Mouse (Mus musculus) adrenal gland, adult (tissue): ENCODE data around the gene Capns1.
"Not testable (repeated sequence)": the region's sequence is repeated elsewhere in the genome, so short reads cannot be mapped to it uniquely, and the experiment has no call there.

Experiments
- DNase-seq, 2 experiments: peaks; one replicate each; pipeline ENCODE4 v3.0.0; 2022 to 2023; ENCODE audit warnings: low spot score in 1 of 2; ENCODE audit not compliant: inconsistent age in 2 of 2

The Capns1 gene

GRCm38 (mm10) chr7:30202895-30203690 lies 4.5 kb upstream of the Capns1 start:
- DNase-seq: peak; percentile 79 to 89

DNA sequence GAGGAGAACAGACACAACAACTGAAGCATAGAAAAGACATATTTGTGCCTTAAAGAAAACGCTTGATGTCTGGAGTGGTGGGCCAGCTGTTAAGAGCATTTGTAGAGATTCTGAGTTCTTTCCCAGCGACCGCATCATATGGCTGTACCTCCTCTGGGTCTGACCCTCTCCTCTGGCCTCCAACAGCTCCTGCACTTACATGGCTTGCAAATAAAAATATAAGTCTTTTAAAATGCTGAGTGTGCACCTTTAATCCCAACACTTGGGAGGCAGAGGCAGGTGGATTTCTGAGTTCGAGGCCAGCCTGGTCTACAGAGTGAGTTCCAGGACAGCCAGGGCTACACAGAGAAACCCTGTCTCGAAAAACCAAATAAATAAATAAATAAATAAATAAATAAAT lies 2.0 kb upstream of the Capns1 start:
- not testable (repeated sequence) for DNase-seq

DNA sequence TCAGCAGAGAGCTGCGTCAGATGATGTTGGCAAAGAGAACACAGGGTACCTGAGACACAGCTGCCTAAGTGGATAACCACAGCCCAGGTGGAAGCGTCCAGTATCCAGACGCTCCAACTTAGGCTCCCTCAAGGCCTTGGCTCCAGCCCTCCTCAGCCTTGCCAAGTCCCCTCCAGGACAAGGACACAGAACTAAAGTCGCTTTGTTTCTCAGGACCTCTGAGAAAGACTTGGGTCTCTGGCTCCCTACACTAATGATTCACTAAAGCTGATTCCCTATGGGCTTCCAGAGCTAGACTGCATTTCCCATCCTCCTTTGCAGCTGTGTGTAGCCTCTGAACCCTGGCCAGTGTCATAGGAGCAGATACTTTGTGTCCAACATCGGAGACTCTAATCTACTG lies 1.6 kb upstream of the Capns1 start:
- peak in 1 of 2 experiments; percentile 69 for DNase-seq

GRCm38 (mm10) chr7:30199498-30200139 lies 1.0 kb upstream of the Capns1 start:
- no peak for DNase-seq

DNA sequence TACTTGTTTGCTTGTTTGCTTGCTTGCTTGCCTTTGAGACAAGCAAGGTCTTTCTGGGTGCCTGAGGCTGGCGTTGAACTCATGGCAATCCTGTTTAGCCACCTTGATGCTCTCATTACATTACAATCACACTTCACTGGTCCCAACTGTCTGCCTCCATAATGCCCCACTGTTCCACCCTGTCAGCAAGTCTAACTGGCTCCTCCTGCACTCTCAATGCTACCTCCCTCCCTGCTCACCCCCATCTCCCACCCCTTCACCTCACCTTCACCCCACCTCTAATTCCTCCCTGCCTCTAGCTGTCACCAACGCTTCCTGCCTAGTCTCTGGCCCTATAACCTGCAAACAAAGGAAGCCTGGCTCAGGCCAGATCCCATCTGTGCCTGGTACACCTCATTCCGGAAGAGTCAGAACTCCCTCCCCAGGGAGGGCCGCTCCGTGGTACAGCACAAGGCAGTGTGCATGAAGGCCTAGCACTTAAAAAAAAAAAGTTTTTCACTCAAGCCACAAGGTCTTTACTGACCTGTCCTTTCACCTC lies 950 bp downstream of the Capns1 start:
- no peak for DNase-seq

DNA sequence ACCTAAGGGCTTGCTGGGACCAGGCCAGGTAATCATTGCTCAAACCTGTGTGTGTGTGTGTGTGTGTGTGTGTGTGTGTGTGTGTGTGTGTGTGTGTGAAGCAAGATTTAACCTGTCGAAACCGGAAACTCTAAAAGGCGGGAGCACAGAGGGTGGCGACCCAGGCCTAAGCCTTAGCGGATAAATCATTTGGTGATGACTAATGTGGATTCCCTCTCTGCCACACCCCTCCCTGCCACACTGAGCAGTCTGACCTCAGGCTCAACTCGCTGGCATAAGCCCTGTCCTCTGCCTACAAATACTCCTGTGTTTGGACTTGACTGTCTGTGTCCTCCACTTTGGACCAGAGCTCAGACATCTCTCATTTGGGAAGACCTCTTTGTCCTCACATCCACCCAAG lies 2.4 kb downstream of the Capns1 start:
- DNase-seq: peak; percentile 75 to 84

DNA sequence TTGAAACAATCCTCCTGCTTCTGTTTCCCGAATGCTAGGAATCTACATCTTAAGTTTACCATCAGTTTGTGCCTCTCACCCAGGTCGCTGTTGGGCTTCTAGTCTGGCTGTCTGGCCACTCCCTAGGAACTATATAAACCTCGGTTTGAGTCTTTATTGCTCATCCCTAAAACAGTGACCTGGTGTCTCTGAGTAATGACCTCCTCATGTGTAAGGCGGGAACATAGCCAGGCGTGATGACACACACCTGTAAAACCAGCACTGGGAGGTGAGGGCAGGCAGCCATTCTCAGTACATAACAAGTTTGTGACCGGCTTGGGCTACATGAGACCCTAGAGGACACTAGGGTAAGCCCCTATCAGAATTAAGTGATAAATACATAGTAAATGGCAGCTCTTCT lies 3.1 kb downstream of the Capns1 start:
- DNase-seq: no peak

GRCm38 (mm10) chr7:30194884-30195283 lies 3.7 kb downstream of the Capns1 start:
- DNase-seq: peak; percentile 97 to 98

DNA sequence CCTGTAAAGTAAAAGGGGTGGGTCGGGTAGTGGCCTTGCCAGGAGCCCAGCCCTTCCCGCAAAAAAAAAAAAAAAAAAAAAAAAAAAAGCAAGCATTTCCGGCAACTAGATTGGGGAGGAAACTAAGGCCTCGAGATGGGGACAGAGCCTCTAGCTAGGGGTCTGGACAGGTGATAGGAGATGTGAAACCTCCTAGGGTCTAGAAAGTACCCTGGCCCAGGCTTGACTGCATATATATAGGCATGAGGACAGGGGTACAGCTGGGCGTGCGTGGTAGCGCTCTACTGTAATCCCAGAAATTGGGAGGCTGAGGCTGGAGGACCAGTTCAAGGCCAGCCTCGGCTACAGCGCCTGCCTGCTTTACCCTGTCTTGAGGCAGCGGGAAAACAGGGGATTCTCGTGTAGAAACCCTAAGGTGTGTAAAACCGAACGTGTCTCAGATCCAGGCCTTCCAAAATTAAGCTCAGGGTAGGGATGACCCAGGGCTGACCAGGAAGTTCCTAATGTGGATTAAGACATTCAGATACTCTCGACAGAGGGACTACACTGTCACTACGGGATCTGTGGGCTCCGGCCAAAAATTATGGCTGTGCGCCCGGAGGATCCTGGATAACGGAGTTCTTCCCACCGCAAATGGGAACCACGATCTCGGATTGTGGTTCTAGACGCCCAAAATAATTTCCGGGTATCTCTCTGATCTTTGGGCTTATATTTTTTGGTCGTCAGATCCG lies 4.3 kb downstream of the Capns1 start:
- peak; percentile 56 to 87 for DNase-seq

DNA sequence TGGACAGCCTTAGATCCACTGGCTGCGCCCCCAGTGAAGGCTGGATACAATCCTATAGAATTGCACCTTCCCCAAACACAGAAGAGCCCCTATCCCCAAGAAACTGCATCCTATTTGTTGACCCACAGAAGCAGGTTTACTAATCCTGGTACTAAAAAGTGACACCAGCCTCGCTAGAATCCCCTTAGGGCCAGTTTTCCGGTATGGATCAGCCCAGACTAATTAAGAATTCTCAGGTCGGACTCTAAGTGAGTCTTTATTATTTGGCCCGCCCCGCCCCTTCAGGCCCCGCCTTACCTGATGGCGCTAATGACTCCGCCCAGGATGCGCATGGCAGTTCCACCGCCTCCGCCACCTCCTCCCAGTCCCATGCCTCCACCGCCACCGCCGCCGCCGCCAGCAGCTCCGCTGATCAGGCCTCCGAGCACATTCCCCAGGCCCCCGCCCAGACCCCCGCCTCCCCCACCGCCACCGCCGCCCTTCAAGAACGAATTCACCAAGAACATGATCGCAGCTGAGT lies 5.0 kb downstream of the Capns1 start:
- peak; percentile 88 to 94 for DNase-seq

- DNase-seq: no peak
These were observed 5.6 kb downstream of the Capns1 start for GRCm38 (mm10) chr7:30193013-30193412.

GRCm38 (mm10) chr7:30192088-30192487 lies 6.5 kb downstream of the Capns1 start:
- DNase-seq: no peak

- DNase-seq: no peak
These were observed 9.5 kb downstream of the Capns1 start for GRCm38 (mm10) chr7:30189116-30189491.

DNA sequence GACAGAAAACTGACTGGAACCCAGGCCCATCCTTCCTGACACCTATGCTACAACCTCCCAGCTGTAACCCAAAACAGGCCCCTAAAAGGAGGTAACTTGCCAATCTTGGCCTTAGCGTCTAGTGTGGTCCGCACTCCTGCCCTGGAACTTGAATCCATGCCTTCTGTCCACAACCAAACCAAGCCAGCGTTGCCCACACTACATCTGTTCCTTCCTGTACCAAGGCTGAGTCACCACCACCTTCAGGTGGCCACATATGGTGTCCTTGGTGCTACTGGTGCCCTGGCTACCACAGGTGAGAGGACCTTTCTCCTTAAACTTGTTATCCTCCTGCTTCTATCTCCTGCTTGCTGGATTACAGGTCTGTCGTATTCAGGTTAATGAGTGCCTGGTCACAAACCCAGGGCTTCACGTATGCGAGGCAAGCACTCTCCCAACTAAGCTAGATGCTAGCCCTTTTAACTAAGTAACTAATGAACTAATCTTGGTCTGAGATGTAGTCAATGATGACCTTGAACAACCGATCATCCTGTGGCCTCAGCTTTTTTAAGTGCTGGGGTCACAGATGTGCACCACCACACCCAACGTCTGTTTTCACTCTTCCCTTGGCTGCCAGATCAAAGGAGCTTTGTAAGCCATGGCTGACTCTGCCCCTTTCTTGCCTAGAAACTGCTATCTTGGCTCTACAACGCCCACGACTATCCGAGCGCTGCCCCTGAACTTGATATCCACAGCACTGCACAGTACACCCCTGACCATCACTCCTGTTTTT lies 10.1 kb downstream of the Capns1 start:
- DNase-seq: no peak

DNA sequence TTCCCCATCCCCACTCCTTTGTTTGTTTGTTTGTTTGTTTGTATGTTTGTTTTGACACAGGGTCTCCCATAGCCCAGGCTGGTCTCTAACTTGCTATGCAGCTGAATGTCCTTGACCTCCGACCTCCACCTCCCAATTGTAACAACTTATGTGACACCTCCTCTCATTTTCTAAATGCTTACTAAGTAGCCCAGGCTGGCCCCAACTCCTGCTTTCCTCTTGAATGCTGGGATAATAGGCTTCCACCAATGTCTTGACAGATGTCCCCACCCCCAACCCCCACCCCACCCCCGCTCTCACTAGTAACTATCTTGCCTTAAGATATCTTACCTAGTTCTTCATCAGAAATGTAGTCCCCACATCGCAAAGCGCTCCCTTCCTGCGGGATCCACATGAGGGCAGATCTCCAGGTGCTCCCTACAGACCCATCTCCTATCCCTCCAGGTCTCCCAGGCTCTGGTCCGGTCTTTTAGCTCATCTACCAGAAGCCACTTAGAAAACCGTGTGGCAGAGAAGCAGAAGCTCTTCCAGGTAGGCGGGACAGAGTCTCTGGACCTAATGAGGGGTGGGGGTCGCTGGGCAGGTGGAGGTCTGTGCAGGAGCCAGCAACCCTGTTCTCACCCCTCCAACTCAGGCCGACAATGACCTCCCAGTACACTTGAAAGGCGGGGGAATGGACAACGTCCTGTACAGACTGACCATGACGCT lies 13.8 kb downstream of the Capns1 start:
- peak in 1 of 2 experiments; percentile 58 for DNase-seq

- DNase-seq: peak; percentile 93 to 98
These were observed 14.7 kb downstream of the Capns1 start, which contains the start of gene Cox7a1 for GRCm38 (mm10) chr7:30183879-30184289. Gene Cox7a1, plus strand, starts transcription at chr7:30184144.

- not testable (repeated sequence) for DNase-seq
These were observed 15.4 kb downstream of the Capns1 start for GRCm38 (mm10) chr7:30183189-30183588.

GRCm38 (mm10) chr7:30181929-30182328 lies 16.7 kb downstream of the Capns1 start:
- not testable (repeated sequence) for DNase-seq

DNA sequence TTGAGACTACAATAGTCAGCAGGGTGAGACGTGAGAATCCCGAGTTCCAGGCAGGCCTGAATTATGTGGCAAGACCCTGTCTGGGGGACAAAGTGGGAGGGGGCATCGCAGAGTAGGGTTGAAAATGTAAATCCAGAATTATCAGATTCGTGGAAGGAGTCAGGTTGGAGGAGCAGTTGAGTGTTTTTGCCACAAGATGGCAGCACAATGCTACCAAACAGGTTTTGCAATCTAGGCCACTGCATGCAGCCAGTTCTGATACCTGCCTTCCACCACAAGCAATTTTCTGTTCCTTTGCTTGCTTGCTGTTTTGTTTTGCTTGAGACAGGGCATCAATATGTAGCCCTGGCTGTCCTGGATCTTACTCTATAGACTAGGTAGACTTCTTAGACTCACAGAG lies 17.3 kb downstream of the Capns1 start:
- peak; percentile 73 to 92 for DNase-seq

GRCm38 (mm10) chr7:30178256-30178655 lies 20.4 kb downstream of the Capns1 start:
- DNase-seq: no peak
